In genomic region chr4:149047360-149047759, GRCm38 (mm10) we compare ENCODE assay signal across 7 mouse cellular contexts. TPM values are rescaled to one million over a fixed set of nuclear protein-coding genes. Genes with fewer than 3 reads are reported as not detected.
A peak's percentile ranks its signal among the peaks of the same experiment; 100 is the strongest.
DNase-seq lines count a peak whose midpoint lies in the region; ATAC-seq and TF ChIP-seq lines count a peak whose summit lies in the region.

No protein-coding gene starts in this region.

- no peaks in the 10 kb centered on the region for H3K9me3 ChIP-seq in CH12.LX (replicated peaks; ENCODE audit: low read length)
- no peaks in the 10 kb centered on the region for H3K9me3 ChIP-seq in hindbrain, embryonic 15.5 days
- no peaks in the 10 kb centered on the region for H3K9me3 ChIP-seq in liver, embryonic 13.5 days (replicated peaks)

- DNase-seq in CH12.LX (ENCODE audit: extremely low read depth): peak; percentile 59
- peak; percentile 51 for DNase-seq in ZHBTc4 (ENCODE audit: low read depth, low spot score)
- peak; percentile 20 to 22 for DNase-seq in gastrocnemius, adult 8-10 months (ENCODE audit: low spot score in 2 of 2)
- peak; percentile 13 for DNase-seq in liver, embryonic 13.5 days
- DNase-seq in neural tube, embryonic 10.5 days (ENCODE audit: extremely low spot score, low spot score): peak; percentile 56
- DNase-seq in layer of hippocampus, postnatal 36 days: no peak

- H3K79me2 ChIP-seq in CH12.LX (replicated peaks; ENCODE audit: control insufficient read depth, extremely low read depth, insufficient read depth, poor library complexity, severe bottlenecking): peaks cover 3% of the 10 kb centered on the region

- no peak for TF ChIP-seq EP300 in CH12.LX (IDR thresholded peaks at IDR 0.05; ENCODE audit: low read length)

- H3K4me3 ChIP-seq in CH12.LX (replicated peaks in 1 of 3; ENCODE audit: low read depth in 2 of 3, low read length in 2 of 3, poor library complexity in 1 of 3): no peak overlapping the region
- H3K4me3 ChIP-seq in hindbrain, embryonic 15.5 days: no peak overlapping the region
- H3K4me3 ChIP-seq in liver, embryonic 13.5 days (replicated peaks): no peak overlapping the region

- peak; percentile 69 for TF ChIP-seq RAD21 in CH12.LX (IDR thresholded peaks at IDR 0.05; ENCODE audit: low read depth, low read length)

- dilution Hi-C loops in CH12.LX (cut with MboI; ENCODE audit: extremely low pct_ligation_motif_present, extremely low pct_unique_long_range_greater_than_20kb, low sequenced_read_pairs): no loop called here

- H3K4me2 ChIP-seq in CH12.LX (ENCODE audit: insufficient read depth, low read depth, poor library complexity, severe bottlenecking): no peak overlapping the region
- H3K4me2 ChIP-seq in hindbrain, embryonic 15.5 days: no peak overlapping the region; the same call in 1 of the 2 replicates
- H3K4me2 ChIP-seq in liver, embryonic 13.5 days: 0 out of 2 replicates have a peak overlapping the region, but pooled peaks have one; percentile 6

- peak in 1 of 2 experiments; percentile 65; a peak in 2 of 4 replicates for TF ChIP-seq CTCF in CH12.LX (conservative IDR thresholded peaks at IDR 0.05 in 1 of 2, IDR thresholded peaks at IDR 0.05 in 1 of 2; ENCODE audit: low read depth in 2 of 2, low read length in 2 of 2)

- in situ Hi-C loops in CH12.LX (cut with MboI; ENCODE audit: low pct_ligation_motif_present, low pct_unique_long_range_greater_than_20kb, low sequenced_read_pairs): no loop called here

- peaks cover 0 to 44% of the 10 kb centered on the region in 2 experiments for H3K36me3 ChIP-seq in CH12.LX (replicated peaks in 1 of 2; ENCODE audit: control insufficient read depth in 1 of 2, insufficient read depth in 1 of 2, low read length in 1 of 2)
- H3K36me3 ChIP-seq in hindbrain, embryonic 15.5 days: no peaks in the 10 kb centered on the region
- no peaks in the 10 kb centered on the region for H3K36me3 ChIP-seq in liver, embryonic 13.5 days

- no peak for ATAC-seq in hindbrain, embryonic 15.5 days (ENCODE audit: low FRiP score, low read depth)
- no peak for ATAC-seq in liver, embryonic 13.5 days (ENCODE audit: low read depth)

- no peak overlapping the region for H3K27ac ChIP-seq in CH12.LX (ENCODE audit: insufficient read depth, low read depth)
- no peak overlapping the region for H3K27ac ChIP-seq in hindbrain, embryonic 15.5 days (replicated peaks)
- H3K27ac ChIP-seq in liver, embryonic 13.5 days: no peak overlapping the region

- peaks cover 13 to 79% of the 10 kb centered on the region in 2 experiments for H3K4me1 ChIP-seq in CH12.LX (ENCODE audit: control insufficient read depth in 1 of 2, insufficient read depth in 2 of 2)
- H3K4me1 ChIP-seq in hindbrain, embryonic 15.5 days (replicated peaks): peaks cover 42% of the 10 kb centered on the region
- peaks cover 38% of the 10 kb centered on the region for H3K4me1 ChIP-seq in liver, embryonic 13.5 days (replicated peaks)

- TF ChIP-seq POLR2A in CH12.LX (IDR thresholded peaks at IDR 0.05; ENCODE audit: low read depth, low read length): no peak

- 13% methylated on average over 10 of the region's 10 CpGs for WGBS in hindbrain, embryonic 15.5 days
- 21% methylated on average over 10 of the region's 10 CpGs for WGBS in liver, embryonic 13.5 days (ENCODE audit: insufficient replicate concordance)

- H3K9ac ChIP-seq in CH12.LX (ENCODE audit: insufficient read depth, low read depth): no peak overlapping the region
- H3K9ac ChIP-seq in hindbrain, embryonic 15.5 days: 0 out of 2 replicates have a peak overlapping the region, but pooled peaks have one; percentile 3
- H3K9ac ChIP-seq in liver, embryonic 13.5 days: no peak overlapping the region

- H3K27me3 ChIP-seq in CH12.LX (replicated peaks): no peaks in the 10 kb centered on the region
- peaks cover 4% of the 10 kb centered on the region; the same call in 1 of the 2 replicates for H3K27me3 ChIP-seq in hindbrain, embryonic 15.5 days
- H3K27me3 ChIP-seq in liver, embryonic 13.5 days: no peaks in the 10 kb centered on the region

TF ChIP-seq in CH12.LX, 34 proteins besides CTCF, POLR2A, EP300 and RAD21:
- TF ChIP-seq SMC3 (IDR thresholded peaks at IDR 0.05; ENCODE audit: low read depth, low read length) (peak; percentile 55), MAFK (IDR thresholded peaks at IDR 0.05; ENCODE audit: insufficient replicate concordance, low read length) (no peak)

RNA-seq across cellular contexts. Expression of gene Pex14, which starts 52.3 kb away (rescaled TPM):
- total RNA-seq in CH12.LX (2012; rRNA removed) (48.5 and 51.3 TPM in 2 replicates), CH12.LX (2014; rRNA removed) (60.3 and 63.6 TPM in 2 replicates)
- 59.2 and 67.7 TPM in 2 replicates for polyA plus RNA-seq in CH12.LX (2012; ENCODE audit: insufficient read length, low read depth)
- total RNA-seq in gastrocnemius, adult 8-10 months (2022): 10 to 100 TPM; 21.1 to 23.9 (median 23.4) TPM
- 54.4 and 61.9 TPM in 2 replicates for polyA plus RNA-seq in hindbrain, embryonic 15.5 days (2015; fragmentation: Nextera tagmentation; extraction: Ambion mirVana)
- polyA plus RNA-seq in liver, embryonic 13.5 days (2015; fragmentation: Nextera tagmentation; extraction: Ambion mirVana): 27.7 and 28.4 TPM in 2 replicates
- 10 to 100 TPM; 43.6 to 44.0 TPM for total RNA-seq in layer of hippocampus, postnatal 36 days (2021)

RNA-seq across cellular contexts. Expression of gene Dffa, which starts 56.6 kb away (rescaled TPM):
- total RNA-seq in CH12.LX (2012; rRNA removed) (26.8 and 27.2 TPM in 2 replicates), CH12.LX (2014; rRNA removed) (23.4 and 23.7 TPM in 2 replicates)
- polyA plus RNA-seq in CH12.LX (2012; ENCODE audit: insufficient read length, low read depth): 42.0 and 44.8 TPM in 2 replicates
- total RNA-seq in gastrocnemius, adult 8-10 months (2022): 10 to 100 TPM; 71.6 to 76.6 (median 74.8) TPM
- 23.7 and 25.5 TPM in 2 replicates for polyA plus RNA-seq in hindbrain, embryonic 15.5 days (2015; fragmentation: Nextera tagmentation; extraction: Ambion mirVana)
- 20.7 and 22.7 TPM in 2 replicates for polyA plus RNA-seq in liver, embryonic 13.5 days (2015; fragmentation: Nextera tagmentation; extraction: Ambion mirVana)
- total RNA-seq in layer of hippocampus, postnatal 36 days (2021): 10 to 100 TPM; 49.3 to 52.2 TPM

Comparison
In these comparisons a context has a peak if more than half of its experiments do, and no peak if none do; other contexts are left out.
1. DNase-seq: peak in CH12.LX (single experiment), ZHBTc4 (single experiment), gastrocnemius, adult 8-10 months (2 of 2), liver, embryonic 13.5 days (single experiment) and neural tube, embryonic 10.5 days (single experiment); none in layer of hippocampus, postnatal 36 days (0 of 2).